Mouse (Mus musculus): ENCODE data around the gene Artn.
A peak's percentile ranks its signal among the peaks of the same experiment; 100 is the strongest.

The Artn gene

DNA sequence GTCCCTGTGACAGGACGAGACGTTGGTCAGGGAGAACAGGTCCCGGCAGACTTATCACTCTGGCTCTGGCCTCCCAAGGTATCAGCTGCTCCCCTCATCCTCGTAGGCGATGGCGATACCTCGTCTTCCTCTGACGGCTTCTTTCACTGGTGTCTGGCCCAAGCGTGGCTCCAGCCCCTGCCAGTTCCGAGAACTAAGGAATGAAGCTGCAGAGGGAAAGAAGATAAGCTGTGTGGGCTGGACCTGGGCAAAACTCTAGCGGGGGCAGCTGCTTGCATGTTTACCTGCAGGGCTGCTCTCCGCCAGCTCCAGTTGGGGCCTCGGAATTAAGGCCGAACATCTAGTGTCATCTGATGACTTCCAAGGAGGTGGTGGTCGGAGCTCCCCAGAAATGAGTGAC, 40.1 kb downstream of the Artn start:
- DNase-seq (ENCODE audit: extremely low spot score) = no peak

DNA sequence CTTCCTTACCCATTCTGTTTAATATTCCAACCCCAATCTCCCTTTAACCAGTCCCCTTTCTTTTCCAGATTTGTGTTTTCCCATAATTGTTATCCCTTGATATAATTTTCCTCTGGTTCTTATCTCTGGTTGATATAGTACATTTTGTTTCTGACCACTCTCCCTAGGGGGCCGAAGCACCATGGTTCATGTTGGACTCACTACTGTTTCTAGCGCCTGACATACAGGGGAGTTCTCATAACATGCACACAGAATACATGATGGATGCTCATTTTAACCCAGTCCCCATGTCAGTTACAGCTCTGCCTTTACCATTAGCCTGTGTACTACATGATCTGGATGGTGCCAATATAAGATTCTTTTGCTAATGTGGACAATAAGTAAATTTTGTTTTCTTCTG, 41.6 kb downstream of the Artn start:
- DNase-seq (ENCODE audit: extremely low spot score) = no peak

- peak; percentile 89 for DNase-seq (ENCODE audit: extremely low spot score)
Observed at GRCm38 (mm10) chr4:117887133-117887532, 42.4 kb downstream of the Artn start, which contains the start of gene Atp6v0b. TSS of gene Atp6v0b (minus strand) at chr4:117887333.

DNA sequence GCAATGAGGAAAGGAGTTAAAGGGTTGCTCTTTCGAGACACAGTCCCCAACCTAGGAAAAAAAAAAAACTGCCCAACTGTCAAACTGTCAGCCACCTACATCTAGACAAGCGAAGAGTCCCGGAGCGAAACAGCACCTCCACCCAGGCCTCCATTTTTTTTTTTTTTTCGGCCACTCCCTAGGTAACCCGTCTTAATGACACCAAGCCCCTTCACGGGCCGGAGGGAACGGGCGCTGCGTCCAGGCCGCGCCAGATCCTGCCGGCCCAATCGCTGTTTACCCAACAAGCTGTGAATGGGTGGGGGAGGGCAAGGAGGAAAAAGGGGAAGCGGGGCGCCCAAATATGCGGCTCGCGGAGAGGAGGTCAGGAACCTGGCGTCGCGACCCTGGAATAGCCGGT, 42.9 kb downstream of the Artn start:
- DNase-seq (ENCODE audit: extremely low spot score) = no peak

DNA sequence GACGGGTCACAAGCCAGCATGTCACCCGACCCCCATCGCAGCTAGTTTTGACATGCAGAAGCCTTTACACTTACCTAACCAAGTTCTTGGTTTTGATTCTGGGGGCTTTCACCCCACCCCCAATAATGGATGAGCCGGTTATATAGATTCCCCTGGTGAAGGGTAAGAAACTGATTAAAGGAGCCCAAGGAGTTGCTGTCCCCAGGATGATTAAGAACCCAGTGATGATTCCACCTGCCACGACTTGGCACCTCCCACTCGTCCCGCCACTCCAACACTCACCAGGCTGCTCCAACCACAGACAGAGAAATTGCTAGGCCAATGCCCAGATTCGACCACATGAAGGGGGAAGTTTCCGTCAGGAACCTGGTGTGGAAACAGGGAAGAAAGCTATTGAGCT, 43.6 kb downstream of the Artn start:
- no peak for DNase-seq (ENCODE audit: extremely low spot score)

GRCm38 (mm10) chr4:117885093-117885492, 44.5 kb downstream of the Artn start:
- DNase-seq (ENCODE audit: extremely low spot score) = no peak

DNA sequence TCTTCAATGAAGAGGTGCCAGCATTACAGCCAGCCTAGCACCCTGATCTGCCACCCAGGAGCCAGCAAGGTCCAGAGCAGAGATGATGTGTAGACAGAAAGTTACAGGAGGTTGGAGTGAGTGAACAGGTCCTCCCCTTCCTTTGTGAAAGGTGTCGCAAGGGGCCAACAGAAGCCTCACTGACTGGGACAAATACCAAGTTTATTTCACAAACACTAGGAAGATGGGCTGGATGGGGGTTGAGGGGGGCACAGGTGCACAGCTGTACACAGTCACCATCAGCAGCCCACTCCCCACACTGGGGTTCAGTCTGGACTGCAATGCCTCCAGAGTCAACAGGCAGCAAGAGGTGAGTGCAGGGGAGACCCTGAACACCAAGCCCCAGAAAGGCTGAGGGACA, 45.4 kb downstream of the Artn start:
- no peak for DNase-seq (ENCODE audit: extremely low spot score)

GRCm38 (mm10) chr4:117882701-117883691, 46.6 kb downstream of the Artn start, which contains the start of gene B4galt2:
TSS of gene B4galt2 (minus strand) at chr4:117883487.
- DNase-seq (ENCODE audit: extremely low spot score) = peak; percentile 76

- no peak for DNase-seq (ENCODE audit: extremely low spot score)
Observed at GRCm38 (mm10) chr4:117878703-117879102, 50.9 kb downstream of the Artn start.

DNA sequence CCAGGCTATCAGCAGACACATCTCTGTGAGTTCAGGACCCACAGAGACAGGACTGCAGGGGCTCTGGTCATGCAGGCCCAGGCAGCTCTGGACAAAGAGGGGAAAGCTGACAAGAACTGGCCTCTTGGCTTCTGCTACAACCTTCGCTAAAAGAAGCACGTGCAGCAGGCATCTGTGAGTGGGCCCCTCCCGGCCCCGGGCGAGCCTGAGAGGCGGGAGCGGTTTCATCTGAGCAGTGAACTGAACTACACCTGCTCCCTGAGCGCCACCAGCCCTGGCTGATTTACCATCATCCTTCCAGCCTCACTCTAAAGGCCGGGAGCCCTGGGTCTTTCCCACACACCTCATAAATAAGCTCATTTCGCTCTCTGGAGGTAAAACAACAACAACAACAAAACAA, 51.3 kb downstream of the Artn start:
- no peak for DNase-seq (ENCODE audit: extremely low spot score)
